Mouse (Mus musculus): ENCODE measurements at regions not wholly inside any gene's neighbourhood (a gene's known extent, or its start where the extent isn't known, plus 50 kb on each side); places are given as distances from the start of the nearest gene placed in this dataset.

- TF ChIP-seq POLR2A (IDR thresholded peaks at IDR 0.05; ENCODE audit: insufficient read depth, low read depth, low read length) (no peak), CTCF (IDR thresholded peaks at IDR 0.05; ENCODE audit: insufficient read depth, low read depth, low read length) (no peak)
These were observed 2735.2 kb upstream of the Gm6569 start for GRCm38 (mm10) chr15:71099111-71099510.
